Comparison of ENCODE assay signal across 13 mouse cellular contexts in the genomic region with DNA sequence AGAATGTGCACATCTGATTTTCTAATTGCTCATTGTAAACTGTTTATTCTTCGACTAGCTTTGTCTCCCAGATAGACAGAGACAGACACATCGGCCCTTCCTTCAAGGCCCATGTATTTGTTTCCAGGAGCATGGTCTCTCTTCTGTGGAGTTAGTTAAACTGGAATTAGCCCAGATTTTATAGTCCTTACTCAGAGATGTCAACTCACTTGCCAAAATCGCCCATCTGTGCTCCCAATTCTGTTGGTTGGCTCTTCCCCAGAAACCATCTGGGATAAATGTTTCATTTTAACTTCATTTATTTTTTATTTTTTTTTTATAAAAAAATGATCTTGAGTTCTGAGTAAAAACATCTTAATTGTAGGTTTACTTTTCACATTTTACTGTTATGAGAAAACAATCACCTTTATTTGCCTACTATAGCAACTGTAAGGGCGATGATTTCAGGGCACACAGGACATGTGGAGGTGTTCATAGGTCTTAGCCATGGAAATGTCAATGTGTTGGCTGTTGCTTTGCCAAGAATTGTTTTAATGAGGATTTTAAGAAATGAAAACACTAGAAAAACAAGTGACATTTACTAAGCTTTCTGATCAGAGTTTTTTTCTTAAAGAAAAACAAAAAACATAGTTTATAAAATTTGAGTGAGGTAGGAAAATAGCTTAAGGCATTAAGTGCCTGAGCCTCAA. TPM values are rescaled to one million over a fixed set of nuclear protein-coding genes. Genes with fewer than 3 reads are reported as not detected.
DNase-seq lines count a peak whose midpoint lies in the region; ATAC-seq and TF ChIP-seq lines count a peak whose summit lies in the region.
"Had no signal": no experiment of that assay in that cellular context is flagged by ENCODE, and none has a peak within 500 bp of the region (broad histone marks: within the 10 kb centered on the region; RNA-seq: fewer than 3 reads in every experiment).

No protein-coding gene starts in this region.

- TF ChIP-seq CTCF in lung, embryonic 14.5 days (IDR thresholded peaks at IDR 0.05; ENCODE audit: low read depth), result no peak
- no peak for TF ChIP-seq CTCF in lung, adult 2 months (IDR thresholded peaks at IDR 0.05; ENCODE audit: insufficient read depth, low read length)
- no peak for TF ChIP-seq CTCF in liver, postnatal 0 days (IDR thresholded peaks at IDR 0.05; ENCODE audit: low read depth)

- H3K4me3 ChIP-seq in lung, embryonic 14.5 days (ENCODE audit: low read depth, low read length), result no peak overlapping the region
- no peak overlapping the region for H3K4me3 ChIP-seq in lung, adult 2 months (replicated peaks; ENCODE audit: extremely low read depth, low read depth, low read length)
- H3K4me3 ChIP-seq in midbrain, embryonic 14.5 days (replicated peaks; ENCODE audit: low read depth, low read length), result no peak overlapping the region
- H3K4me3 ChIP-seq in liver, postnatal 0 days (ENCODE audit: low read depth, low read length), result no peak overlapping the region
- H3K4me3 ChIP-seq: heart, embryonic 13.5 days had no signal

- no peaks in the 10 kb centered on the region; the same call in 1 of the 2 replicates for H3K4me1 ChIP-seq in lung, embryonic 14.5 days (ENCODE audit: insufficient read depth)
- no peaks in the 10 kb centered on the region for H3K4me1 ChIP-seq in lung, adult 2 months (ENCODE audit: control insufficient read depth, insufficient read depth, low read length)
- no peaks in the 10 kb centered on the region for H3K4me1 ChIP-seq in midbrain, embryonic 14.5 days (ENCODE audit: control insufficient read depth, insufficient read depth, low read length)
- no peaks in the 10 kb centered on the region for H3K4me1 ChIP-seq in liver, postnatal 0 days (ENCODE audit: insufficient read depth)

- WGBS in lung, embryonic 14.5 days, result 68% methylated on average over 4 of the region's 4 CpGs
- 63% methylated on average over 4 of the region's 4 CpGs for WGBS in lung, adult 2 months
- 92% methylated on average over 4 of the region's 4 CpGs for WGBS in midbrain, embryonic 14.5 days
- 70% methylated on average over 4 of the region's 4 CpGs for WGBS in liver, postnatal 0 days (ENCODE audit: insufficient replicate concordance)

- H3K9ac ChIP-seq in lung, embryonic 14.5 days, result no peak overlapping the region
- no peak overlapping the region for H3K9ac ChIP-seq in midbrain, embryonic 14.5 days (replicated peaks; ENCODE audit: low read length)
- no peak overlapping the region for H3K9ac ChIP-seq in liver, postnatal 0 days (replicated peaks)
- H3K9ac ChIP-seq: heart, embryonic 13.5 days had no signal

- no peak for TF ChIP-seq EP300 in liver, postnatal 0 days (IDR thresholded peaks at IDR 0.05; ENCODE audit: low read depth)

- ATAC-seq in lung, embryonic 14.5 days (ENCODE audit: insufficient read depth), result no peak
- ATAC-seq in midbrain, embryonic 14.5 days (ENCODE audit: low FRiP score, low TSS enrichment), result no peak
- ATAC-seq in liver, postnatal 0 days, result no peak
- ATAC-seq: activated CD4-positive, CD25-positive, alpha-beta regulatory T cell, adult 4 months; intestine, embryonic 16.5 days; lung, postnatal 0 days had no signal

- no peaks in the 10 kb centered on the region for H3K9me3 ChIP-seq in lung, embryonic 14.5 days (ENCODE audit: low read depth, low read length)
- H3K9me3 ChIP-seq in midbrain, embryonic 14.5 days (ENCODE audit: control insufficient read depth, low read length), result no peaks in the 10 kb centered on the region
- H3K9me3 ChIP-seq in liver, postnatal 0 days (ENCODE audit: low read length), result no peaks in the 10 kb centered on the region
- H3K9me3 ChIP-seq: heart, embryonic 13.5 days had no signal

- no peaks in the 10 kb centered on the region for H3K36me3 ChIP-seq in lung, embryonic 14.5 days (ENCODE audit: insufficient read depth)
- H3K36me3 ChIP-seq in midbrain, embryonic 14.5 days (ENCODE audit: control insufficient read depth, insufficient read depth, low read length), result no peaks in the 10 kb centered on the region
- no peaks in the 10 kb centered on the region for H3K36me3 ChIP-seq in liver, postnatal 0 days (replicated peaks; ENCODE audit: insufficient read depth, low read length)
- H3K36me3 ChIP-seq: heart, embryonic 13.5 days had no signal

- no peak overlapping the region for H3K4me2 ChIP-seq in lung, embryonic 14.5 days
- no peak overlapping the region for H3K4me2 ChIP-seq in midbrain, embryonic 14.5 days (ENCODE audit: low read length)
- no peak overlapping the region for H3K4me2 ChIP-seq in liver, postnatal 0 days (ENCODE audit: low read depth, low read length)
- H3K4me2 ChIP-seq: heart, embryonic 13.5 days had no signal

- DNase-seq in lung, embryonic 14.5 days, result peak; percentile 58
- DNase-seq in lung, adult 2 months, result no peak
- DNase-seq in cerebellum, adult 8-10 months, result peak; percentile 56
- peak; percentile 63 for DNase-seq in layer of hippocampus, adult 9-10 months (ENCODE audit: low spot score)
- DNase-seq in skeletal muscle tissue, adult 2 months (ENCODE audit: low read depth, low spot score), result peak; percentile 63
- DNase-seq in midbrain, embryonic 14.5 days, result no peak
- DNase-seq in gastrocnemius, postnatal 10 days, result no peak
- no peak for DNase-seq in liver, postnatal 0 days

- no peak for TF ChIP-seq POLR2A in lung, adult 2 months (IDR thresholded peaks at IDR 0.05; ENCODE audit: borderline replicate concordance, extremely low read depth, low read depth, low read length)

- no peak overlapping the region for H3K27ac ChIP-seq in lung, embryonic 14.5 days (ENCODE audit: low read depth)
- no peak overlapping the region for H3K27ac ChIP-seq in midbrain, embryonic 14.5 days (replicated peaks; ENCODE audit: low read depth, low read length)
- H3K27ac ChIP-seq in liver, postnatal 0 days (ENCODE audit: low read depth), result no peak overlapping the region
- H3K27ac ChIP-seq: heart, embryonic 13.5 days had no signal

- H3K27me3 ChIP-seq in lung, embryonic 14.5 days (ENCODE audit: insufficient read depth, low read length), result no peaks in the 10 kb centered on the region
- no peaks in the 10 kb centered on the region for H3K27me3 ChIP-seq in midbrain, embryonic 14.5 days (ENCODE audit: control insufficient read depth, insufficient read depth, low read length)
- no peaks in the 10 kb centered on the region for H3K27me3 ChIP-seq in liver, postnatal 0 days (ENCODE audit: insufficient read depth, low read length)
- H3K27me3 ChIP-seq: heart, embryonic 13.5 days had no signal

RNA-seq across cellular contexts. Expression of gene Lum, which starts 17.8 kb away (rescaled TPM):
- polyA plus RNA-seq in lung, embryonic 14.5 days (2014; fragmentation: Nextera tagmentation; extraction: Ambion mirVana), result 41.8 and 50.1 TPM in 2 replicates
- polyA plus RNA-seq in lung, adult 2 months (2012; rRNA removed), result 5.0 and 12.5 TPM in 2 replicates
- polyA plus RNA-seq in midbrain, embryonic 14.5 days (2014; fragmentation: Nextera tagmentation; extraction: Ambion mirVana), result 0.08 and 28.8 TPM in 2 replicates
- 10 to 100 TPM; 71.2 to 92.0 TPM for total RNA-seq in gastrocnemius, postnatal 10 days (2021)
- polyA plus RNA-seq in liver, postnatal 0 days (2015; fragmentation: Nextera tagmentation; extraction: Ambion mirVana), result 19.5 and 22.0 TPM in 2 replicates
- polyA plus RNA-seq: activated CD4-positive, CD25-positive, alpha-beta regulatory T cell, adult 4 months had no signal

RNA-seq across cellular contexts. Expression of gene Kera, which starts 24.0 kb away (rescaled TPM):
- 0.11 TPM in 1 of 2 replicates, not detected in the other for polyA plus RNA-seq in lung, embryonic 14.5 days (2014; fragmentation: Nextera tagmentation; extraction: Ambion mirVana)
- not detected in 2 replicates for polyA plus RNA-seq in lung, adult 2 months (2012; rRNA removed)
- polyA plus RNA-seq in midbrain, embryonic 14.5 days (2014; fragmentation: Nextera tagmentation; extraction: Ambion mirVana), result 0.09 TPM in 1 of 2 replicates, not detected in the other
- 10 to 100 TPM; 64.0 to 76.7 TPM for total RNA-seq in gastrocnemius, postnatal 10 days (2021)
- polyA plus RNA-seq in liver, postnatal 0 days (2015; fragmentation: Nextera tagmentation; extraction: Ambion mirVana), result not detected in 2 replicates
- total RNA-seq: left cerebral cortex, postnatal 10 days had no signal
- polyA plus RNA-seq: activated CD4-positive, CD25-positive, alpha-beta regulatory T cell, adult 4 months; lung, postnatal 0 days had no signal

Comparison
In these comparisons a context has a peak if more than half of its experiments do, and no peak if none do; other contexts are left out.
1. DNase-seq: peak in lung, embryonic 14.5 days (single experiment), cerebellum, adult 8-10 months (single experiment), layer of hippocampus, adult 9-10 months (single experiment) and skeletal muscle tissue, adult 2 months (single experiment); none in lung, adult 2 months (single experiment), midbrain, embryonic 14.5 days (single experiment), gastrocnemius, postnatal 10 days (single experiment) and liver, postnatal 0 days (single experiment).